Comparison of ENCODE assay signal across 1 mouse cellular context in the genomic region with DNA sequence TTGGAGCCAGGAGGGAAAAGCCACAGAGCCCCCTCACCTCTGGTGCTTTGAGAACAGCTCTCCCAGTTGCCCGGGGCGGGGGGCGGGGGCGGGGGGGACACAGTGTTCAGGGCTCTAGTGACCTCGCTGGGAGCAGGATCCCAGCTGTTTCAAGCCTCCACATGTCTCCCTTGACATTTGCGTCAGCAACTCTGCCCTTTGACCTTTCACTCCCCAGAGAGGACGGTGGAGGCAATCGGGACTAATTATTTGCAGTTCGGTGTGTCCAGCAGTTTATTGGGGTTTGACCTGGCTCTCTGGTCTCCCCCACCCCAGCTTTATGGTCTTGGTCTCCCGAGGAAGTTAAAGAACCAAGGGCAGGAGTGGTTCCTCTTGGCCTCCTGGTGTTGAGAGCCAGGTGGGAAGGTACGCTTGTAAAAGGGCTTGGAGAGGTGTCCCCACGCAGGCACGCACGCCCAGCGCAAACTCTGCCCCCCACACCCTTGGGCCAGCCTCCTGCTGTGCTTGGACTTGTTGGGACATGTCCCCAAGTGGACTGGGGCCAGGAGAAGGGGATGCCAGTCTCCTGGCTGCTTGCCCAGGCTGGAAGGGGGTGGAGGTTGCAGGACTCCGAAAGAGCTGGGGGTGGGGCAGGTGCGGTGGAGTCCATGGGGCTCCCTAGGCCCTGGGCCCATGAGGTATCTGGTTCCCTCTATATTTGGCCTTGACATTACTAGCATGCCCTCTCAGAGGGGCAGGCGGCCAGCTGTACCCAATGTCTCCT.
TF ChIP-seq lines count a peak whose summit lies in the region.

No protein-coding gene starts in this region.

TF ChIP-seq in CH12.LX, 34 proteins besides CTCF, POLR2A, EP300 and RAD21 (continued from another document):
- TF ChIP-seq JUN (IDR thresholded peaks at IDR 0.05; ENCODE audit: insufficient read depth, low read depth, low read length) (no peak), USF2 (conservative IDR thresholded peaks at IDR 0.05; ENCODE audit: low read depth, low read length) (no peak), ZKSCAN1 (IDR thresholded peaks at IDR 0.05; ENCODE audit: borderline replicate concordance, low read depth, low read length) (no peak), PAX5 (IDR thresholded peaks at IDR 0.05; ENCODE audit: low read length) (no peak), POLR2AphosphoS2 (IDR thresholded peaks at IDR 0.05; ENCODE audit: low read depth, low read length) (no peak), IRF4 (IDR thresholded peaks at IDR 0.05; ENCODE audit: low read depth, low read length) (no peak; the same call in none of the 2 replicates), ELF1 (IDR thresholded peaks at IDR 0.05; ENCODE audit: low read depth, low read length) (no peak), TBP (conservative IDR thresholded peaks at IDR 0.05; ENCODE audit: low read depth, low read length) (no peak), MAZ (IDR thresholded peaks at IDR 0.05; ENCODE audit: low read depth, low read length) (peak; percentile 36; the same call in 1 of the 2 replicates), HCFC1 (IDR thresholded peaks at IDR 0.05; ENCODE audit: low read depth, low read length) (no peak), UBTF (IDR thresholded peaks at IDR 0.05; ENCODE audit: low read depth, low read length) (no peak; the same call in 1 of the 2 replicates), GABPA (IDR thresholded peaks at IDR 0.05; ENCODE audit: insufficient replicate concordance, low read depth, low read length) (no peak), E2F4 (IDR thresholded peaks at IDR 0.05; ENCODE audit: insufficient replicate concordance, low read depth, low read length) (no peak), MAX (IDR thresholded peaks at IDR 0.05; ENCODE audit: low read length) (no peak), TCF12 (IDR thresholded peaks at IDR 0.05; ENCODE audit: low read depth, low read length) (peak; percentile 35), ZMIZ1 (IDR thresholded peaks at IDR 0.05; ENCODE audit: low read depth, low read length) (no peak), ZNF384 (IDR thresholded peaks at IDR 0.05; ENCODE audit: low read depth, low read length) (no peak), CHD1 (IDR thresholded peaks at IDR 0.05; ENCODE audit: low read depth, low read length) (peak; percentile 94; the same call in 1 of the 2 replicates), CHD2 (IDR thresholded peaks at IDR 0.05; ENCODE audit: low read length) (peak; percentile 73), SIN3A (IDR thresholded peaks at IDR 0.05; ENCODE audit: low read length) (0 out of 2 replicates have a peak, but pooled peaks have one; percentile 6)
